Mouse (Mus musculus) macrophage (primary cell): ENCODE measurements around the gene Ap5b1. TPM values are rescaled to one million over a fixed set of nuclear protein-coding genes. Genes with fewer than 3 reads are reported as not detected.

Experiments
- H3K27ac ChIP-seq: fragments of 350-480 bp; formaldehyde crosslinking; 2 replicates; pipeline ENCODE4 v1.9.0; 2021
- H3K36me3 ChIP-seq: fragments of 350-480 bp; formaldehyde crosslinking; 2 replicates; pipeline ENCODE4 v1.9.0; 2021; ENCODE audit errors: inconsistent target
- H3K4me3 ChIP-seq: fragments of 350-480 bp; formaldehyde crosslinking; 2 replicates; pipeline ENCODE4 v1.9.0; 2021; ENCODE audit errors: inconsistent target
- H3K79me2 ChIP-seq: fragments of 350-480 bp; formaldehyde crosslinking; 2 replicates; pipeline ENCODE4 v1.9.0; 2021; ENCODE audit errors: inconsistent target
- WGBS: methylation state at CpG from one replicate; pipeline ENCODE4 v1.1.7; 2026; ENCODE audit warnings: inconsistent platforms; ENCODE audit not compliant: missing documents; 5-methylcytosine and 5-hydroxymethylcytosine counted together
- polyA plus RNA-seq: library from polyadenylated mRNA; stranded (reverse); fragments of 250-400 nt; gene quantifications from 3 replicates; pipeline ENCODE4 v1.2.4, GENCODE M21; 2018; ENCODE audit warnings: inconsistent platforms

Gene Ap5b1
- polyA plus RNA-seq, 1 experiment from 2014 or later: 10.0 TPM

- WGBS: 63% methylated on average over 7 of the region's 8 CpGs
Observed at GRCm38 (mm10) chr19:5559229-5559628, 8.6 kb upstream of the Ap5b1 start.

GRCm38 (mm10) chr19:5559631-5560456 lies 8.0 kb upstream of the Ap5b1 start:
- no peak overlapping the region for H3K4me3 ChIP-seq
- H3K27ac ChIP-seq: no peak overlapping the region
- H3K79me2 ChIP-seq: no peaks in the 10 kb centered on the region
- WGBS: 3% methylated on average over 69 of the region's 69 CpGs
- H3K36me3 ChIP-seq: no peaks in the 10 kb centered on the region

More at GRCm38 (mm10) chr19:5559229-5559628, 8.6 kb upstream of the Ap5b1 start:
- Histone ChIP-seq H3K27ac (no peak overlapping the region), H3K4me3 (no peak overlapping the region), H3K36me3 (no peaks in the 10 kb centered on the region), H3K79me2 (no peaks in the 10 kb centered on the region)

- H3K4me3 ChIP-seq: no peak within 1 kb of the TSS
- H3K36me3 ChIP-seq: no peaks in the 10 kb centered on the region
- no peak within 1 kb of the TSS for H3K27ac ChIP-seq
- 1% methylated on average over 57 of the region's 57 CpGs for WGBS
- no peaks in the 10 kb centered on the region for H3K79me2 ChIP-seq
Observed at GRCm38 (mm10) chr19:5560457-5561041, 7.3 kb upstream of the Ap5b1 start, which contains the start of gene Ovol1. TSS of gene Ovol1 (minus strand) at chr19:5560646.

GRCm38 (mm10) chr19:5561252-5561790 lies 6.5 kb upstream of the Ap5b1 start:
- Histone ChIP-seq H3K79me2 (no peaks in the 10 kb centered on the region), H3K36me3 (no peaks in the 10 kb centered on the region), H3K4me3 (no peak overlapping the region), H3K27ac (no peak overlapping the region)
- 47% methylated on average over 10 of the region's 10 CpGs for WGBS

- 34% methylated on average over 3 of the region's 3 CpGs for WGBS
- Histone ChIP-seq H3K36me3 (no peaks in the 10 kb centered on the region), H3K79me2 (no peaks in the 10 kb centered on the region)
Observed at GRCm38 (mm10) chr19:5561886-5562285, 5.9 kb upstream of the Ap5b1 start.

GRCm38 (mm10) chr19:5562776-5563175 lies 5.0 kb upstream of the Ap5b1 start:
- Histone ChIP-seq H3K4me3 (no peak overlapping the region), H3K79me2 (no peaks in the 10 kb centered on the region), H3K36me3 (no peaks in the 10 kb centered on the region), H3K27ac (no peak overlapping the region)
- 87% methylated on average over 8 of the region's 10 CpGs for WGBS

More at GRCm38 (mm10) chr19:5561886-5562285, 5.9 kb upstream of the Ap5b1 start:
- Histone ChIP-seq H3K27ac (no peak overlapping the region), H3K4me3 (no peak overlapping the region)

- Histone ChIP-seq H3K79me2 (peaks cover 32% of the 10 kb centered on the region), H3K27ac (no peak overlapping the region), H3K4me3 (no peak overlapping the region), H3K36me3 (peaks cover 4% of the 10 kb centered on the region)
- WGBS: 86% methylated on average over 5 of the region's 5 CpGs
Observed at GRCm38 (mm10) chr19:5566316-5566715, 1.5 kb upstream of the Ap5b1 start.

GRCm38 (mm10) chr19:5567180-5567533 lies 668 bp upstream of the Ap5b1 start:
- Histone ChIP-seq H3K79me2 (peaks cover 32% of the 10 kb centered on the region), H3K4me3 (peak overlapping the region; percentile 48), H3K36me3 (peaks cover 4% of the 10 kb centered on the region), H3K27ac (peak overlapping the region; percentile 47)
- 1% methylated on average over 26 of the region's 26 CpGs for WGBS

GRCm38 (mm10) chr19:5568470-5569140 lies 780 bp downstream of the Ap5b1 start:
- 1% methylated on average over 27 of the region's 27 CpGs for WGBS
- peak overlapping the region; percentile 98 for H3K27ac ChIP-seq
- peak overlapping the region; percentile 64 for H3K4me3 ChIP-seq
- peaks cover 32% of the 10 kb centered on the region for H3K79me2 ChIP-seq
- peaks cover 4% of the 10 kb centered on the region for H3K36me3 ChIP-seq

GRCm38 (mm10) chr19:5569521-5569920 lies 1.7 kb downstream of the Ap5b1 start:
- H3K36me3 ChIP-seq: peaks cover 4% of the 10 kb centered on the region
- H3K4me3 ChIP-seq: peak overlapping the region; percentile 64; the same call in 1 of the 2 replicates
- 83% methylated on average over 8 of the region's 10 CpGs for WGBS
- peak overlapping the region; percentile 98 for H3K27ac ChIP-seq
- H3K79me2 ChIP-seq: peaks cover 32% of the 10 kb centered on the region

GRCm38 (mm10) chr19:5570353-5571246 lies 2.8 kb downstream of the Ap5b1 start:
- H3K36me3 ChIP-seq: peaks cover 4% of the 10 kb centered on the region
- peaks cover 32% of the 10 kb centered on the region for H3K79me2 ChIP-seq
- peak overlapping the region; percentile 98 for H3K27ac ChIP-seq
- WGBS: 88% methylated on average over 24 of the region's 32 CpGs
- H3K4me3 ChIP-seq: no peak overlapping the region

- H3K79me2 ChIP-seq: peaks cover 32% of the 10 kb centered on the region
- 2% methylated on average over 5 of the region's 5 CpGs for WGBS
- H3K27ac ChIP-seq: peak overlapping the region; percentile 98
- H3K36me3 ChIP-seq: peaks cover 4% of the 10 kb centered on the region
- H3K4me3 ChIP-seq: no peak overlapping the region
Observed at GRCm38 (mm10) chr19:5571831-5572230, 4.0 kb downstream of the Ap5b1 start.

GRCm38 (mm10) chr19:5572331-5573125 lies 4.7 kb downstream of the Ap5b1 start:
- 6% methylated on average over 19 of the region's 19 CpGs for WGBS
- Histone ChIP-seq H3K79me2 (peaks cover 32% of the 10 kb centered on the region), H3K4me3 (no peak overlapping the region), H3K27ac (peak overlapping the region; percentile 98), H3K36me3 (peaks cover 4% of the 10 kb centered on the region)
